Mouse (Mus musculus) urinary bladder, postnatal 4 days (tissue): ENCODE measurements around the gene Ssxb2.
"Not testable (repeated sequence)": the region's sequence is repeated elsewhere in the genome, so short reads cannot be mapped to it uniquely, and the experiment has no call there.

ENCODE experiments used
- DNase-seq, 2 experiments: peaks; one replicate each; pipeline ENCODE4 v3.0.0; 2021 to 2022; ENCODE audit warnings: low spot score in 2 of 2

Ssxb2 gene

DNA sequence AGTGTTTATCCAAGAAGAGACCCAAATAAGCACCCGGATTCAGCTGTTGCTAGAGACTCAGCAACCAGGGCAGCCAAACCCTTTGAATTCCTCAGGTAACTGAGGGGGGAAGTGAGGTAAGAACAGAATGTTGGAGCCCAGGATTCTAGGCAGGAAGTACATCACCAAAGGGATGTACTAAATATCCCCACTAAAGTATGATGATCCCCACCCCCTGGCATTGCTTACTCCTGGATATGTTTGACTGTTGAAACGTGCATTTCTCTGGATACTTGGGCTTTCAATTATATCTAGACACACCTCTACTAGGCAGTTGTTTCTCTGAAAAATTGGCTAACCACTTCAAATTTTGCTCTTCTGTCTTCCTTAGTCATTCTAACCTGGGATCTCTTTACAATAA, at the start of gene Ssxb2:
TSS of gene Ssxb2 (minus strand) at position 101 of the 400 bp plus-strand sequence.
- DNase-seq, result not testable (repeated sequence)

DNA sequence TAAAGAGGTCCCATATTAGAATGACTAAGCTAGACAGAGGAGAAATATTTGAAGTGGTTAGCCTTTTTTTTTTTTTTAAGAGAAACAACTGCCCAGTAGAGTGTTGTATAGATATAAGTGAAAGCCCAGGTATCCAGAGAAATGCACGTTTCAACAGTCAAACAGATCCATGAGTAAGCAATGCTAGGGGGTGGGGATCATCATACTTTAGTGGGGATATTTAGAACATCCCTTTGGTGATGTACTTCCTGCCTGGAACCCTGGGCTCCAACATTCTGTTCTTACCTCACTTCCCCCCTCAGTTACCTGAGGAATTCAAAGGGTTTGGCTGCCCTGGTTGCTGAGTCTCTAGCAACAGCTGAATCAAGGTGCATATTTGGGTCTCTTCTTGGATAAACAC, 48.5 kb downstream of the Ssxb2 start, which contains the start of gene Ssxb1:
TSS of gene Ssxb1 (plus strand) at position 301 of the 400 bp plus-strand sequence.
- not testable (repeated sequence) for DNase-seq
